Mouse (Mus musculus): ENCODE measurements around the gene Smim11.

Smim11 gene

DNA sequence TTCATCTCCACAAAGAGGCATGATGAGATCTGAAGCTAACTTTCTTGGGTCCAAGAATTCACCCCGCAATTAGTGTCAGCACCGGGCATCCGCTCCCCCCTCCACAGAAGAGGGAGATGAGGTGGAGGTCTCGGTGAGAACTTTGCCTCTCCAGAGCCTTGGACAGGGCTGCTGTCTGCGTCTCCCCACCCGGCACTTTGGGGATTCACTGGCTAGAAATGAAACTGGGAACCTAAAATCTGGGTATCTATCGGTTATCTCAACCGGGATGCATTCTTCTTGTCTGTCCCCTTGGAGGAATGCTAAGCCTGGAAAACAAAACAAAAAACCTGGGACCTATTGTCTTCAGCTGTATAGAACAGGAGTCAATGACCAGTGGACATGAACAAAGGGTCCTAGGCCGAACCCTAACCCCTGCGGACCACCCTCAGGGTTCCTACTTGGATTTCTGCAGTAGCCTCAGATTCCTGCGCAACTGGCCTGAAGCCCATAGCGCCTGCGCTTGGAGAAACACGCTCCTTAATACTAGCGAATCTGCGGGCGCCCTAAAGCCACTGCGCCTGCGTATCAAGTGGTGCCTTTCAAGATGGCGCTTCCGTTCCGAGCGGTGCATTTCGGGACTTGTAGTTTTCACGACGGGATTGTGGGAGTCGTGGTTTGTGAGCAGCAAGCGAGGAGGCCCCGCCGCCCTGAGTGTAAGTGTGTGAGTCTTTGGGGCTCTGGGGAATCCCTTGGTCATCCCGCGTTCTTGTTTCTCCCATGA is at the start of gene Smim11:
Smim11 (plus strand) TSS at position 638 of the 763 bp plus-strand sequence.
- peak; percentile 93 for DNase-seq (ENCODE audit: low spot score)

- DNase-seq (ENCODE audit: low spot score), result no peak
Observed at GRCm38 (mm10) chr16:92254316-92254715, 46.8 kb upstream of the Smim11 start.

GRCm38 (mm10) chr16:92267861-92268260 is 33.2 kb upstream of the Smim11 start:
- no peak for DNase-seq (ENCODE audit: low spot score)

DNA sequence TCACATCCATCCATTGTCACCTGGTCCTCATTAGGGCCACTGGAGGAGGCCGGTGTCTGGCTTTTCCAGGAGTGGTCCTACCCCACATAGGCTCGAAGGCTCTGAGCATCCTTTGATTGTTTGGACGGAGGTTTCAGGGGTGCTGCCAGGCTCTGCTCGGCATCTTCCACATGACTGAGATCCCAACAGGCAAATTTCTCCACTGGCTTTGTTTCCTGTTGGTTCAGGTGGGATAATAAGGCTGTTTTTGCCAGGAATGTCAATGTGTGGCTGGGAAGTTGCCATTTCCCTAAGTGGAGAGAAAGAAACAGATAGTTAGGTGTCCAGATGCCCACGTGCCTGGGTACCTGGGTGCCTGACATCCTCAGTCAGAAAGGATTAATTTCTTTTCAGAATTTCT is 26.6 kb upstream of the Smim11 start:
- DNase-seq (ENCODE audit: low spot score), result no peak

- DNase-seq (ENCODE audit: low spot score), result no peak
Observed at GRCm38 (mm10) chr16:92275526-92275925, 25.6 kb upstream of the Smim11 start.

- no peak for DNase-seq (ENCODE audit: low spot score)
Observed at GRCm38 (mm10) chr16:92282671-92283070, 18.4 kb upstream of the Smim11 start.

- DNase-seq (ENCODE audit: low spot score), result no peak
Observed at GRCm38 (mm10) chr16:92285068-92285467, 16.0 kb upstream of the Smim11 start.

DNA sequence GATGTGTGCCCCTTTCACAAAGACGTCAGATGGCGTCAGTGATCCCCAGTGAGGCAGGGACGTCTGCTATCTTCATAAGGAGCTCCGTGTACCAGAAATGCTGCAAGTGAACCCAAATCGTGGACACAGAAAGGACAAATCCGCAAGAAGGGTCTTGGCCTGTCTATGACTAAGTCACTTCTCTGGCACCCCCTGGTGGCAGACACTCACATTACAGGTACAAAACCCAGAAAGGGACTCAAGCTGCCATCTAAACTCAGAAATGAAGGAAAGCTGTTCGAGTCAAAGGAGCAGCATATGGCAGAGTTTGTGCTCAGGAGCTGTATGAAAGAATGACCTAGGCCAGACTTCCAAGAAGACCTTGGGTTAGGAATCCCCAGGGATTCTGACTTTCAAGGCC is 14.5 kb upstream of the Smim11 start:
- DNase-seq (ENCODE audit: low spot score), result peak; percentile 67

- DNase-seq (ENCODE audit: low spot score), result no peak
Observed at GRCm38 (mm10) chr16:92288778-92289177, 12.3 kb upstream of the Smim11 start.

DNA sequence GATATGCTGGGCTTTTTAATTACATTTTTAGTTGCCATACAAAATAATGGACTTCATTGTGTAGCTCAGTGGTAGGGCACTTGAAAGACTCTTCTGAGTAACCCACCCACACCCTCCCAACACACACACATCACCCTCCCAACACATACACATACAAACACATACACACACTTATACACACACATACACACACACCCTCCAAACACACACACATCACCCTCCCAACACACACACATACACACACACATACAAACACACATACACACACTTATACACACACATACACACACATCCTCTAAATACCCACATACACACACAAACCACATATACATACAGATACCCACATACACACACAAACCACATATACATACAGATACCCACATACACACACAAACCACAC is 11.0 kb upstream of the Smim11 start:
- no peak for DNase-seq (ENCODE audit: low spot score)

GRCm38 (mm10) chr16:92292101-92292500 is 9.0 kb upstream of the Smim11 start, which contains the start of gene Kcne2:
Kcne2 (plus strand) TSS chr16:92292389.
- no peak for DNase-seq (ENCODE audit: low spot score)

- DNase-seq (ENCODE audit: low spot score), result no peak
Observed at GRCm38 (mm10) chr16:92294267-92294970, 6.7 kb upstream of the Smim11 start.

GRCm38 (mm10) chr16:92295328-92295727 is 5.8 kb upstream of the Smim11 start:
- no peak for DNase-seq (ENCODE audit: low spot score)

DNA sequence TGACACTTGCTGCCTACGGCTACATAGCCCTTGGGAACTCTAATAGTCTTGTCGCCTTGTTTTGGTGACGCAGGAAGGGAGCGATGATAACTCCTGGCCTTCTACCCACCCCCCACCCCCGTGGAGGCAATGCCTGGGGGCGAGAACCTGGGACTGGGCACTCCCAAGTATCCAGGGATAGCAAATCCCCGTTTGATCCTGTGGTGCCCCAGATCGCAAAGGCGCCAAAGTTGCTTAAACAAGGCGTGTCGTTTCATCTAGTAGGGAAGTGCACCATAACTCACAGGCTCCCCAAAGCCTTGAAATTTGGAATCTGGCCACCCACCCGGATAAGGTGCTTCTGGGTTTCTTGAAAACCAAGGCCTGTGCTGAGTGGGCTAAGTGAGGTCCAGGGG is 323 bp downstream of the Smim11 start:
- DNase-seq (ENCODE audit: low spot score), result peak; percentile 23

GRCm38 (mm10) chr16:92301989-92302388 is 903 bp downstream of the Smim11 start:
- no peak for DNase-seq (ENCODE audit: low spot score)

GRCm38 (mm10) chr16:92302506-92302905 is 1.4 kb downstream of the Smim11 start:
- no peak for DNase-seq (ENCODE audit: low spot score)

- no peak for DNase-seq (ENCODE audit: low spot score)
Observed at GRCm38 (mm10) chr16:92305519-92305918, 4.4 kb downstream of the Smim11 start.

- DNase-seq (ENCODE audit: low spot score), result no peak
Observed at GRCm38 (mm10) chr16:92307947-92308346, 6.9 kb downstream of the Smim11 start.

GRCm38 (mm10) chr16:92309126-92309525 is 8.0 kb downstream of the Smim11 start:
- DNase-seq (ENCODE audit: low spot score), result no peak

DNA sequence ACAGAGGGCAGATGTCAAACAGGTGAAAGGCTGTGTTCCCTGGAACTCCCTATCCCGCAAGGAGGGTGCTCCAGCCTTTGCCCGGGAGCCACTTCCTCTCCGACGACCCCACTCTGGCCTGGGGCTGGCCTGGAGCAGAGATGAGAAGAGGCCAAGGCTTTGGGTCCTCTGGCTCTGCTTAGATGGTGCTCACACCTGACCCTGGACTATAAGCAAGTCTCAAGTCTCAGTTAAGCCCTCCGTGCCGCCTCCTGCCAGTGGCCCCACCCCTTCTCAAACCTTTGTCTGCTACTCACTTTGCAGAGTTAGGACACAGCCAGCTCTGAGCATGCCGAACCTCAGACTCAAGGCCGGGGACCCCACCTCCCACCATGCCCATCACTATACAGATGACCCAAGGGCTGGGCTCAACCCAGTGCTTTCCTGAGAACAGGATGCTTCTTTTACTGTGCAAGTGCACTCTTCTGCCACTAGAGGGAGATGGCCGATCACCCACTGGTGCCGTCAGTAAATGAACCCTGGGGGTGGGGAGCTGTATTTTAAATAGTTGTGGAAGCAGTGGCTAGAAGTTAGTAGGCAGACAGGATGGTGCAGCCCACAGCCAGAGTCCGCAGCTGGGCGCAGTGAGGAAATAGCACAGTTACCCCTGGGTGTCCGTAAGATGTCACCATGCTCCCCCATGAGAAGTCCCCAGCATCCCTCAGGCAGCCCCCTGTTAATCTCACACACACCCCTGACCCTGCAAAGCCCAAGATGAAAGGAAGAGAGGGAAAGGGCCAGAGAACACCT is 13.1 kb downstream of the Smim11 start:
- DNase-seq (ENCODE audit: low spot score), result no peak

DNA sequence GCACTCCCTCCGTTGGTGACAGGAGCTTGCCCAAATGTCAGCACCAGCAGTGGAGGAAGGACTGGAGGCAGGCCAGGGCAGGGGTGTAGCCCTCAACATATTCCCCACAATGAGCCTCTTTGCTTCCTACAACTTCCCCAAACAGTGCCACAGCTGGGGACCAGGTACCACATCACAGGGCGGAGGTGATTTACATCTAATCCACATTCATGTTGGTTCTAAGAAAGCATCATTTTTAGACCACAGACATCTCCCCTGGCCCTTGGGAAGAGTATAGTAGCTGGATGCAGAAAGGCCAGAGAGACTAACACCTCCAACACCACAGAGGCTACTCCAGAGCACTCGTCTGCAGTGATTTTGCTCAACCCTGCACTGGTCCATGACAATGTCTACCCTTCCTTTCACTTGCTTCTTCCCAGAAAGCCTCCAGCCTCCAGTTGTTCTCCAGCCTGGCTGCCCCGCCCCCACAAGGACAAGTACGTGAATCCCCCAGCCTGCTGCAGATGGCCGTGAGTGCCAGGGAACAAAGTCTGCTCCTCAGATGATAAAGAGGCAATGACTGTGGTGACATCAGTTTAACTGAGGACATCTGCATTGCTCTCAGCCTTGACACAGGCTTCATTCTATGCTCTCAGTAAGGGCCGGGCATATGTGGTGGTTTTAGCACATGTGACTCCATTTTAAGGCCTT is 15.1 kb downstream of the Smim11 start:
- no peak for DNase-seq (ENCODE audit: low spot score)

Measured in testis, postnatal 14 days (tissue).